ENCODE assay signal across 8 mouse cellular contexts in the genomic region with DNA sequence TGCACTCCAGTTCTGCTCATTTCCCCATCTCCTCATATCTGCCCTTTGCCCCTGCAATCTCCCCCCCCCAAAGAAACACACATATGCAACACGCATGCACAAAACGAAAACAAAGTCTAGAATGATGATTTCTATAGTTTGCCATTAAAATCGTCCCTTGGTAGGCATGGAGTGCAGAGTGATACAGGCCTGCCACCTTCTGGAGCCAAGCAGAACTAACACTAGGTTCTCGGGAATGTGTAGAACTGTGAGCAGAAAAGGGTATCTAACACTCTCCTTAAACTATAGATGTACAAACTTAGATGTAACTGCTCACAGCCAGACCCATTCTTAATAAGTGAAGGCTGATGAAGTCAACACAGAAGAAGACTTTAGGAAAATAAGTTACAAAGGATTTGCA. TPM values are rescaled to one million over a fixed set of nuclear protein-coding genes. Genes with fewer than 3 reads are reported as not detected.
DNase-seq lines count a peak whose midpoint lies in the region; ATAC-seq and TF ChIP-seq lines count a peak whose summit lies in the region.

No protein-coding gene starts in this region.

- no peaks in the 10 kb centered on the region for H3K9me3 ChIP-seq in heart, embryonic 12.5 days (replicated peaks)
- no peaks in the 10 kb centered on the region for H3K9me3 ChIP-seq in embryonic facial prominence, embryonic 10.5 days

- TF ChIP-seq CTCF in heart, adult 2 months (IDR thresholded peaks at IDR 0.05), result peak; percentile 77

- no peak for TF ChIP-seq POLR2A in heart, adult 2 months (IDR thresholded peaks at IDR 0.05; ENCODE audit: insufficient read depth, low read depth, low read length)

- DNase-seq in heart, adult 2 months, result peak in 1 of 2 experiments; percentile 40
- DNase-seq in urinary bladder, postnatal 14 days (ENCODE audit: low spot score), result peak; percentile 26
- no peak for DNase-seq in urinary bladder, postnatal 36 days (ENCODE audit: low spot score in 2 of 2)
- peak; percentile 40 for DNase-seq in embryonic facial prominence, embryonic 10.5 days (ENCODE audit: low spot score)
- DNase-seq in left cerebral cortex, postnatal 10 days (ENCODE audit: extremely low spot score in 1 of 2, low spot score in 2 of 2), result peak; percentile 8 to 27
- no peak for DNase-seq in gastrocnemius, postnatal 14 days

- no peak for ATAC-seq in heart, embryonic 12.5 days (ENCODE audit: insufficient number of reproducible peaks, low FRiP score)
- peak; percentile 74 for ATAC-seq in neutrophil, adult 5-6 weeks (ENCODE audit: extremely low read depth, insufficient number of reproducible peaks, low FRiP score, poor library complexity, severe bottlenecking)

- TF ChIP-seq EP300 in heart, adult 2 months (IDR thresholded peaks at IDR 0.05; ENCODE audit: insufficient read depth, low read depth, low read length), result peak; percentile 89

- no peaks in the 10 kb centered on the region for H3K27me3 ChIP-seq in heart, adult 2 months (ENCODE audit: control insufficient read depth, insufficient read depth, low read length)
- H3K27me3 ChIP-seq in heart, embryonic 12.5 days (replicated peaks), result no peaks in the 10 kb centered on the region
- no peaks in the 10 kb centered on the region; the same call in 1 of the 2 replicates for H3K27me3 ChIP-seq in embryonic facial prominence, embryonic 10.5 days (replicated peaks; ENCODE audit: low read depth, poor library complexity, severe bottlenecking)

- H3K36me3 ChIP-seq in heart, adult 2 months (ENCODE audit: control insufficient read depth, insufficient read depth, low read length), result no peaks in the 10 kb centered on the region
- no peaks in the 10 kb centered on the region for H3K36me3 ChIP-seq in heart, embryonic 12.5 days
- no peaks in the 10 kb centered on the region for H3K36me3 ChIP-seq in embryonic facial prominence, embryonic 10.5 days (replicated peaks)

- no peak overlapping the region for H3K9ac ChIP-seq in heart, adult 2 months (ENCODE audit: low read depth, low read length)
- no peak overlapping the region for H3K9ac ChIP-seq in heart, embryonic 12.5 days

- no peaks in the 10 kb centered on the region for H3K79me2 ChIP-seq in heart, adult 2 months (replicated peaks; ENCODE audit: control insufficient read depth, insufficient read depth, low read length)

- no peak overlapping the region for H3K4me3 ChIP-seq in heart, adult 2 months
- H3K4me3 ChIP-seq in heart, embryonic 12.5 days, result no peak overlapping the region
- H3K4me3 ChIP-seq in embryonic facial prominence, embryonic 10.5 days, result no peak overlapping the region

- intact Hi-C loops in heart, adult 2 months (cut with DNase I), result loop anchor here (5.0 kb wide), 1 partner anchor 802 kb away; no protein-coding TSS in a partner anchor
- intact Hi-C loops in left cerebral cortex, postnatal 10 days (cut with DNase I), result loop anchor here (5.0 to 10.0 kb wide), 2 partner anchors 477 to 800 kb away; no protein-coding TSS in a partner anchor
- intact Hi-C loops in gastrocnemius, postnatal 14 days (cut with DNase I; ENCODE audit: low total_unique reads), result no loop called here

- no peak overlapping the region for H3K27ac ChIP-seq in heart, adult 2 months
- no peak overlapping the region for H3K27ac ChIP-seq in heart, embryonic 12.5 days (ENCODE audit: poor library complexity, severe bottlenecking)
- no peak overlapping the region for H3K27ac ChIP-seq in embryonic facial prominence, embryonic 10.5 days (replicated peaks)

- H3K4me1 ChIP-seq in heart, adult 2 months (ENCODE audit: control insufficient read depth, insufficient read depth, low read length), result no peaks in the 10 kb centered on the region
- no peaks in the 10 kb centered on the region for H3K4me1 ChIP-seq in heart, embryonic 12.5 days (replicated peaks)
- no peaks in the 10 kb centered on the region for H3K4me1 ChIP-seq in embryonic facial prominence, embryonic 10.5 days

- H3K4me2 ChIP-seq in heart, embryonic 12.5 days, result no peak overlapping the region

- 6% methylated on average over 4 of the region's 4 CpGs for WGBS in heart, adult 2 months
- WGBS in heart, embryonic 12.5 days, result 13% methylated on average over 4 of the region's 4 CpGs
- WGBS in embryonic facial prominence, embryonic 10.5 days, result 25% methylated on average over 4 of the region's 4 CpGs

RNA-seq across cellular contexts. Expression of a gene that starts 23.6 kb away (rescaled TPM):
- total RNA-seq in heart, adult 2 months (2021), result 1 to 10 TPM in 1 of 2 experiments, under 1 TPM in 1; 0.57 to 1.6 TPM
- polyA plus RNA-seq in heart, adult 2 months (2012; rRNA removed), result 0.23 and 0.64 TPM in 2 replicates
- polyA plus RNA-seq in heart, embryonic 12.5 days (2016; fragmentation: Nextera tagmentation; extraction: Ambion mirVana), result 0.15 and 0.36 TPM in 2 replicates
- 0.33 and 0.49 TPM in 2 replicates for polyA plus RNA-seq in embryonic facial prominence, embryonic 10.5 days (2016; fragmentation: Nextera tagmentation; extraction: Ambion mirVana)
- 1 to 10 TPM; 5.6 to 5.8 TPM for total RNA-seq in left cerebral cortex, postnatal 10 days (2021)
- not detected in 2 replicates for total RNA-seq in neutrophil, adult 5-6 weeks (2017)
- total RNA-seq in gastrocnemius, postnatal 14 days (2021), result under 1 TPM in 1 of 2 experiments, not detected in 1; 0.09 TPM

Comparison
In these comparisons a context has a peak if more than half of its experiments do, and no peak if none do; other contexts are left out.
1. DNase-seq: peak in urinary bladder, postnatal 14 days (single experiment), embryonic facial prominence, embryonic 10.5 days (single experiment) and left cerebral cortex, postnatal 10 days (2 of 2); none in urinary bladder, postnatal 36 days (0 of 2) and gastrocnemius, postnatal 14 days (single experiment).